Mouse (Mus musculus): Measurements from ENCODE around the gene Cenps. TPM values are rescaled to one million over a fixed set of nuclear protein-coding genes. Genes with fewer than 3 reads are reported as not detected.

The Cenps gene
- total and polyA plus RNA-seq, 3 experiments, result 19.5 to 74.6 (median 43.7) TPM

- DNase-seq (ENCODE audit: extremely low read depth), result no peak
- H3K4me3 ChIP-seq (replicated peaks in 1 of 3; ENCODE audit: low read depth in 2 of 3, low read length in 2 of 3, poor library complexity in 1 of 3), result no peak overlapping the region
- H3K36me3 ChIP-seq (replicated peaks in 1 of 2; ENCODE audit: control insufficient read depth in 1 of 2, insufficient read depth in 1 of 2, low read length in 1 of 2), result peaks cover 19 to 70% of the 10 kb centered on the region in 2 experiments
- no peaks in the 10 kb centered on the region for H3K27me3 ChIP-seq (replicated peaks)
- H3K27ac ChIP-seq (ENCODE audit: insufficient read depth, low read depth), result no peak overlapping the region
- dilution Hi-C loops (cut with MboI; ENCODE audit: extremely low pct_ligation_motif_present, extremely low pct_unique_long_range_greater_than_20kb, low sequenced_read_pairs), result no loop called here
- H3K9ac ChIP-seq (ENCODE audit: insufficient read depth, low read depth), result no peak overlapping the region
- no peaks in the 10 kb centered on the region for H3K79me2 ChIP-seq (replicated peaks; ENCODE audit: control insufficient read depth, extremely low read depth, insufficient read depth, poor library complexity, severe bottlenecking)
- in situ Hi-C loops (cut with MboI; ENCODE audit: low pct_ligation_motif_present, low pct_unique_long_range_greater_than_20kb, low sequenced_read_pairs), result no loop called here
- no peaks in the 10 kb centered on the region for H3K9me3 ChIP-seq (replicated peaks; ENCODE audit: low read length)
- H3K4me2 ChIP-seq (ENCODE audit: insufficient read depth, low read depth, poor library complexity, severe bottlenecking), result no peak overlapping the region
- peaks cover 9 to 46% of the 10 kb centered on the region in 2 experiments; a peak in 3 of 4 replicates for H3K4me1 ChIP-seq (ENCODE audit: control insufficient read depth in 1 of 2, insufficient read depth in 2 of 2)
- TF ChIP-seq PAX5 (IDR thresholded peaks at IDR 0.05; ENCODE audit: low read length) (no peak), POLR2A (IDR thresholded peaks at IDR 0.05; ENCODE audit: low read depth, low read length) (no peak), ZNF384 (IDR thresholded peaks at IDR 0.05; ENCODE audit: low read depth, low read length) (no peak), MAZ (IDR thresholded peaks at IDR 0.05; ENCODE audit: low read depth, low read length) (no peak), JUND (conservative IDR thresholded peaks at IDR 0.05; ENCODE audit: low read depth, low read length) (no peak), IRF4 (IDR thresholded peaks at IDR 0.05; ENCODE audit: low read depth, low read length) (no peak), USF1 (IDR thresholded peaks at IDR 0.05; ENCODE audit: low read depth, low read length) (no peak), ZMIZ1 (IDR thresholded peaks at IDR 0.05; ENCODE audit: low read depth, low read length) (no peak), NRF1 (IDR thresholded peaks at IDR 0.05; ENCODE audit: low read depth, low read length) (no peak), ETS1 (conservative IDR thresholded peaks at IDR 0.05; ENCODE audit: low read depth, low read length) (no peak), GABPA (IDR thresholded peaks at IDR 0.05; ENCODE audit: insufficient replicate concordance, low read depth, low read length) (no peak), TBP (conservative IDR thresholded peaks at IDR 0.05; ENCODE audit: low read depth, low read length) (no peak), CHD1 (IDR thresholded peaks at IDR 0.05; ENCODE audit: low read depth, low read length) (no peak), SIN3A (IDR thresholded peaks at IDR 0.05; ENCODE audit: low read length) (no peak), MEF2A (IDR thresholded peaks at IDR 0.05; ENCODE audit: borderline replicate concordance, low read depth, low read length) (no peak), ELF1 (IDR thresholded peaks at IDR 0.05; ENCODE audit: low read depth, low read length) (no peak)
Measured at GRCm38 (mm10) chr4:149128467-149128866, 9.0 kb downstream of the Cenps start.

GRCm38 (mm10) chr4:149126663-149127062 lies 10.8 kb downstream of the Cenps start, which contains the start of gene Cort:
Gene Cort, minus strand, starts transcription at chr4:149126763.
- H3K4me1 ChIP-seq (ENCODE audit: control insufficient read depth in 1 of 2, insufficient read depth in 2 of 2), result peaks cover 0 to 31% of the 10 kb centered on the region in 2 experiments; a peak in 2 of 4 replicates
- in situ Hi-C loops (cut with MboI; ENCODE audit: low pct_ligation_motif_present, low pct_unique_long_range_greater_than_20kb, low sequenced_read_pairs) (no loop called here), dilution Hi-C loops (cut with MboI; ENCODE audit: extremely low pct_ligation_motif_present, extremely low pct_unique_long_range_greater_than_20kb, low sequenced_read_pairs) (no loop called here)
- no peak within 1 kb of the TSS for H3K4me2 ChIP-seq (ENCODE audit: insufficient read depth, low read depth, poor library complexity, severe bottlenecking)
- no peak for DNase-seq (ENCODE audit: extremely low read depth)
- no peaks in the 10 kb centered on the region for H3K27me3 ChIP-seq (replicated peaks)
- H3K4me3 ChIP-seq (replicated peaks in 1 of 3; ENCODE audit: low read depth in 2 of 3, low read length in 2 of 3, poor library complexity in 1 of 3), result no peak within 1 kb of the TSS
- H3K9ac ChIP-seq (ENCODE audit: insufficient read depth, low read depth), result no peak within 1 kb of the TSS
- peaks cover 20 to 82% of the 10 kb centered on the region in 2 experiments for H3K36me3 ChIP-seq (replicated peaks in 1 of 2; ENCODE audit: control insufficient read depth in 1 of 2, insufficient read depth in 1 of 2, low read length in 1 of 2)
- no peak for TF ChIP-seq POLR2A (IDR thresholded peaks at IDR 0.05; ENCODE audit: low read depth, low read length)
- TF ChIP-seq ETS1 (conservative IDR thresholded peaks at IDR 0.05; ENCODE audit: low read depth, low read length), result no peak
- no peak for TF ChIP-seq TCF12 (IDR thresholded peaks at IDR 0.05; ENCODE audit: low read depth, low read length)
- no peak for TF ChIP-seq MXI1 (IDR thresholded peaks at IDR 0.05; ENCODE audit: low read depth, low read length)
- no peak for TF ChIP-seq ZMIZ1 (IDR thresholded peaks at IDR 0.05; ENCODE audit: low read depth, low read length)
- no peaks in the 10 kb centered on the region for H3K9me3 ChIP-seq (replicated peaks; ENCODE audit: low read length)
- no peak within 1 kb of the TSS for H3K27ac ChIP-seq (ENCODE audit: insufficient read depth, low read depth)
- H3K79me2 ChIP-seq (replicated peaks; ENCODE audit: control insufficient read depth, extremely low read depth, insufficient read depth, poor library complexity, severe bottlenecking), result no peaks in the 10 kb centered on the region

All from CH12.LX (cell line).